Mouse (Mus musculus) fat pad, adult 2 months (tissue): ENCODE data around the gene Ebf1.

ENCODE experiments used
- DNase-seq: peaks from one replicate; pipeline ENCODE4 v3.0.0-alpha.2; 2011; ENCODE audit warnings: low read depth, low spot score; ENCODE audit errors: extremely low read depth

Gene Ebf1

GRCm38 (mm10) chr11:44832227-44832939 lies 215.3 kb downstream of the Ebf1 start:
- no peak for DNase-seq

- DNase-seq = no peak
Measured at GRCm38 (mm10) chr11:44832940-44833254, 215.8 kb downstream of the Ebf1 start.

GRCm38 (mm10) chr11:44833351-44833996 lies 216.4 kb downstream of the Ebf1 start:
- DNase-seq = no peak

GRCm38 (mm10) chr11:44835166-44835565 lies 218.0 kb downstream of the Ebf1 start:
- DNase-seq = no peak

GRCm38 (mm10) chr11:44837592-44837991 lies 220.5 kb downstream of the Ebf1 start:
- no peak for DNase-seq

- no peak for DNase-seq
Measured at GRCm38 (mm10) chr11:44841127-44842056, 224.3 kb downstream of the Ebf1 start.

GRCm38 (mm10) chr11:44851874-44852273 lies 234.8 kb downstream of the Ebf1 start:
- DNase-seq = no peak

- DNase-seq = no peak
Measured at GRCm38 (mm10) chr11:44852921-44853320, 235.8 kb downstream of the Ebf1 start.

- DNase-seq = no peak
Measured at GRCm38 (mm10) chr11:44854496-44854895, 237.4 kb downstream of the Ebf1 start.

- no peak for DNase-seq
Measured at GRCm38 (mm10) chr11:44861108-44861507, 244.0 kb downstream of the Ebf1 start.

- no peak for DNase-seq
Measured at GRCm38 (mm10) chr11:44863910-44864309, 246.8 kb downstream of the Ebf1 start.

GRCm38 (mm10) chr11:44866476-44867149 lies 249.5 kb downstream of the Ebf1 start:
- no peak for DNase-seq

- DNase-seq = no peak
Measured at GRCm38 (mm10) chr11:44867433-44867832, 250.3 kb downstream of the Ebf1 start.

GRCm38 (mm10) chr11:44873876-44874275 lies 256.8 kb downstream of the Ebf1 start:
- DNase-seq = no peak

- no peak for DNase-seq
Measured at GRCm38 (mm10) chr11:44875171-44875570, 258.1 kb downstream of the Ebf1 start.

- DNase-seq = no peak
Measured at GRCm38 (mm10) chr11:44881056-44881683, 264.1 kb downstream of the Ebf1 start.

GRCm38 (mm10) chr11:44882476-44882970 lies 265.4 kb downstream of the Ebf1 start:
- no peak for DNase-seq

GRCm38 (mm10) chr11:44884337-44884736 lies 267.2 kb downstream of the Ebf1 start:
- DNase-seq = no peak

- no peak for DNase-seq
Measured at GRCm38 (mm10) chr11:44886897-44887296, 269.8 kb downstream of the Ebf1 start.

- DNase-seq = no peak
Measured at GRCm38 (mm10) chr11:44887691-44888090, 270.6 kb downstream of the Ebf1 start.
